Mouse (Mus musculus) bone marrow macrophage, adult 2 months (primary cell): ENCODE data around the gene Gramd1a. TPM values are rescaled to one million over a fixed set of nuclear protein-coding genes. Genes with fewer than 3 reads are reported as not detected.

Experiments
- H3K27ac ChIP-seq: 2 replicates; pipeline ENCODE4 v1.5.1; 2012; ENCODE audit warnings: low read depth, low read length; ENCODE audit not compliant: insufficient read depth
- H3K4me1 ChIP-seq: 2 replicates; pipeline ENCODE4 v1.6.1; 2012; ENCODE audit warnings: low read length; ENCODE audit not compliant: control insufficient read depth, insufficient read depth
- H3K4me3 ChIP-seq: 2 replicates; pipeline ENCODE4 v1.5.1; 2012; ENCODE audit warnings: mild to moderate bottlenecking, low read length, moderate library complexity; ENCODE audit not compliant: insufficient read depth
- CTCF ChIP-seq: IDR thresholded peaks from 2 replicates; pipeline ENCODE4 v1.5.1; 2012; ENCODE audit warnings: low read depth, mild to moderate bottlenecking, low read length, moderate library complexity
- POLR2A ChIP-seq: IDR thresholded peaks from 2 replicates; pipeline ENCODE4 v1.6.1; 2012; ENCODE audit warnings: mild to moderate bottlenecking, low read depth, low read length, borderline replicate concordance
- polyA plus RNA-seq: library from polyadenylated mRNA; stranded (reverse); fragments of >200 nt; gene quantifications from 2 replicates; pipeline ENCODE4 v1.2.4, GENCODE M21; 2012; ENCODE audit not compliant: missing spikeins, insufficient read depth, insufficient read length

Gene Gramd1a
- 63.6 and 99.3 TPM in 2 replicates for polyA plus RNA-seq

- Histone ChIP-seq H3K4me1 (peaks cover 54% of the 10 kb centered on the region), H3K4me3 (no peak within 1 kb of the TSS), H3K27ac (peak within 1 kb of the TSS; percentile 69)
- TF ChIP-seq POLR2A (no peak), CTCF (no peak)
Observed at GRCm38 (mm10) chr7:31155296-31156033, at the start of gene Gramd1a. Gene Gramd1a (minus strand): TSS chr7:31155896.

DNA sequence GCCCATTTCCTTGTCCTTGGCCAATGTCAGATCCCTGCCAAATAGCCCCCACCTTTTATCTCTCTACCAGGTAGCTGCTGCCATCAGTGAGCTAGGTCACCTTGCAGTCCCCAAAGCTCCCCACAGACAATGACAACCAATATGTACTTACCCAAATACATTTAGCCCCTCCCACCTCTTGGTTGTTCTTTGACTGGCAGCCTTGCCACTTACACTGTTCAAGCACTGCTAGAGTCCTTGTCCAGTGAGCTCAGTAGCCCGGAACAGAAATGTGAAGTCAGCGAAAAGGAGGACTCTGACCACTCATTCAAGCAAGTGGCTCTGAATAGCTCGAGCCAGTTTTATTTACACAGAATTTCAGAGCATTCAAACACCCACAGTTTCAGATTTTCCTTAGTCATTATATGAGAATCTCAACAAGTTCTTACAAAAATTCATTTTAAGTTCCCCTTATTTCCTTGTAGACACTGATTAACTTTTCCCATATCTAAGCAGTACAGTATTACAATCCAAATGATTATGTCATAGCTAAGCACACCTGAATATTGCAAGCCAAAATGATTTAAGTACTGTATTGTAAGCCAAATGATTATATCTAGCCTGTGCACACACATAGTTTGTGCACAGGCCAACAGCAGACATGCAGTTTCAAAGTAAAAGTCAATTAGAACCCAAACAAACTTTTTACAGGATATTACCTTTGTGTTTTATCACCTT lies 40.1 kb upstream of the Gramd1a start:
- H3K27ac ChIP-seq = peak overlapping the region; percentile 97
- no peak for TF ChIP-seq CTCF
- no peak for TF ChIP-seq POLR2A
- H3K4me1 ChIP-seq = peaks cover 19% of the 10 kb centered on the region
- H3K4me3 ChIP-seq = no peak overlapping the region

- Histone ChIP-seq H3K4me3 (no peak overlapping the region), H3K27ac (no peak overlapping the region), H3K4me1 (peaks cover 5% of the 10 kb centered on the region; the same call in 1 of the 2 replicates)
- no peak for TF ChIP-seq CTCF
- TF ChIP-seq POLR2A = no peak
Observed at GRCm38 (mm10) chr7:31184711-31185110, 29.0 kb upstream of the Gramd1a start.

DNA sequence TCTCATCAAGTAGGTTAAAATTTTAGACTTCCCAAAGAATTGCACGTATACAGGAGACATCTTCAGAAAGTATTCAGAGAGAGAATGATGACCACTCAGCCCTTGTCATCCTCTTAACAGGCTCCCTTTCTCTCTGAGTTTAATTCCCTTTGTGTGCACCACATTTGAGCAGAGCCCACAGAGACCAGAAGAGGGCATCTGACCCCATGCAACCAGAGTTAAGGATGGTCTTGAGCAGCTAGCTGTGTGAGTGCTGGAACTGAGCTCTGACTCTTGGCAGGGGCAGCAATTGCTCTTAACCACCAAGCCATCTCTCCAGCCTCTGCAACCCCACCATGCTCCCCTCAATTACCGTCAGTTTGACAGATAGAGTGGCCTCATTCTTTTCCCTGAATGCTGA lies 27.2 kb upstream of the Gramd1a start:
- no peak for TF ChIP-seq POLR2A
- TF ChIP-seq CTCF = peak; percentile 49
- H3K27ac ChIP-seq = no peak overlapping the region
- H3K4me3 ChIP-seq = no peak overlapping the region
- H3K4me1 ChIP-seq = peaks cover 5% of the 10 kb centered on the region; the same call in 1 of the 2 replicates

GRCm38 (mm10) chr7:31176886-31177763 lies 21.4 kb upstream of the Gramd1a start:
- peaks cover 11% of the 10 kb centered on the region for H3K4me1 ChIP-seq
- H3K27ac ChIP-seq = no peak overlapping the region
- TF ChIP-seq CTCF (peak; percentile 78), POLR2A (no peak)
- no peak overlapping the region for H3K4me3 ChIP-seq

DNA sequence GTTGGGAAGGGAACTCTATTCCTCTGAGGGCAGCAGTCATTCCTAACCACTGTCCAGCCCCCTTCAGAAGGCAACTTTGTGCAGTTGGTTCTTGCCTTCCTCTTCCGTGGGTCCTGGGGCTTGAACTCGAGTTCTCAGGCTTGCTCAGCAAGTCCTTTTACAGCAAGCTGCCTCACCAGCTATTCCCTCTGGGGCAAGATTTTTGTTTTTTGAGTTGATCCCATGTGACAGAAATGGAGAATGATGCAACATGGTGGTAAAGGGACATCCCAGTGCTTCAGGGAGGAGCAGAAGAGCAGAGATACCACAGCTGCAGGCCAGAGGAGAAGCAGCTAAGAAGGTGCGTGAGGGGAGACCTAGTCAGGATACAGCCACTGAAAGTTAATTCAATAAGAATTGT lies 19.4 kb upstream of the Gramd1a start:
- peaks cover 8% of the 10 kb centered on the region for H3K4me1 ChIP-seq
- H3K27ac ChIP-seq = no peak overlapping the region
- TF ChIP-seq CTCF = no peak
- no peak for TF ChIP-seq POLR2A
- H3K4me3 ChIP-seq = no peak overlapping the region

GRCm38 (mm10) chr7:31174466-31174865 lies 18.8 kb upstream of the Gramd1a start:
- TF ChIP-seq POLR2A (no peak), CTCF (no peak)
- Histone ChIP-seq H3K4me3 (no peak overlapping the region), H3K4me1 (peaks cover 8% of the 10 kb centered on the region), H3K27ac (no peak overlapping the region)

DNA sequence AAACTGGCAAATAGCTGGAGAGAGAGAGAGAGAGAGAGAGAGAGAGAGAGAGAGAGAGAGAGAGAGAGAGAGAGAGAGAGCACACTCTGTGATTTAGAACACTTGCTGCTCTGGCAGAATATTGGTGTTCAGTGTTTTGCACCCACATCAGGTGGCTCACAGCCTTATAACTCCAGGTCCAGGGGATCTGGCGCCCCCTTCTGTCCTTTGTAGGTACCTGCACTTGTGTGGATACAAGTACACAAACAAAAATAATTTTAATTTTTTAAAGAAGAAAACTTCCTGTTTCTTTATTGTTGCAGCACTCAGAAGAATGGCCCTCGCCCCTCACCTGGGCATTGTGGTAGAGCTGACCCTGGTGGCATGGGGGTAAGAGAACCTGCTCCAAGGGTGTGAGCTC lies 16.5 kb upstream of the Gramd1a start:
- no peak overlapping the region for H3K4me3 ChIP-seq
- H3K4me1 ChIP-seq = peaks cover 19% of the 10 kb centered on the region
- TF ChIP-seq POLR2A = no peak
- peak; percentile 75 for TF ChIP-seq CTCF
- no peak overlapping the region for H3K27ac ChIP-seq

DNA sequence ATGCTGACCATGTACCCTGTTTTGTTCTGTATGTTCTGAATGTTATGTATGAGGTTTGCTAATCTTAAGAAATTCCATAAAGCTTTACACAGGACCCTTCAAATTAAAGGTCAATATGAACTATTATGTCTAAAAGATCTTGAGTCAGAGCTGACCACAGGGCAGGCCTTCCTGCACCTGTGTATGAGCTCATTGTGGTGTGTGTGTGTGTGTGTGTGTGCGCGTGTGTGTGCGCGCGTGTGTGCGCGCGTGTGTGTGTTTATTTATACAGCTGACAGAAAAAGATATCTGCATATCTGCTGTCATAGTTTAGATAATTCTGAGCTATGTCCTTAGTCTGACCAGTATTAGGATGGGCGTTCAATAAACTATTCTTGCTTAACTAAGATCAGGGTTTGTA lies 14.8 kb upstream of the Gramd1a start:
- Histone ChIP-seq H3K4me3 (no peak overlapping the region), H3K27ac (no peak overlapping the region), H3K4me1 (peaks cover 19% of the 10 kb centered on the region)
- TF ChIP-seq POLR2A (no peak), CTCF (no peak)

DNA sequence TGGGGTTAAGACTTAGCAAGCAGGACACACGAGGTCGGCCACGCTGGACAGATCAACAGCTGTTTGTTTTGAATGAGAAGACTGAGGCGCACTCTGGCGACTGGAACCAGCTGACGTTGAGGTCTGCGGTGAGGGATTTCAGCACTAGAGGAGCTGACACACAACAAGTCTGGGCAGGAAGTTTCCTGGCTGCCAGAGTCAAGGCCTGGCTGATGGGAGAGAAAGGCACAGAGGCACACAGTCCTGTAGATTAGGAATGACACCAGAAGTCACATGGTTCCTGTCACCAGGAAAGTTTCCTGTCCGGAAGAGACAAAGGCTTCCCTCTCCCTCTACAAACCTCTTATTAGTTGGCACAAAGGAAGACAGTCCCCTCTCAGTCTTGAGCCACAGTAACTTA lies 12.7 kb upstream of the Gramd1a start:
- peak overlapping the region; percentile 46 for H3K27ac ChIP-seq

More for the DNA sequence above, 12.7 kb upstream of the Gramd1a start:
- Histone ChIP-seq H3K4me3 (no peak overlapping the region), H3K4me1 (peaks cover 10% of the 10 kb centered on the region)
- TF ChIP-seq POLR2A (no peak), CTCF (no peak)
